Mouse (Mus musculus) liver, embryonic 14.5 days (tissue): Measurements from ENCODE around the gene Dagla. TPM values are rescaled to one million over a fixed set of nuclear protein-coding genes. Genes with fewer than 3 reads are reported as not detected.

Experiments
- ATAC-seq: fragments of 200-750 bp; cut with Nextera tagmentation; 2 replicates; pipeline ENCODE4 v1.8.0; 2017; ENCODE audit warnings: moderate number of reproducible peaks, mild to moderate bottlenecking, moderate library complexity; ENCODE audit not compliant: insufficient read depth
- DNase-seq, 3 experiments: peaks; one replicate each; pipeline ENCODE4 v3.0.0-alpha.2; 2012 to 2013; ENCODE audit warnings: low read depth in 3 of 3, low spot score in 3 of 3
- H3K27ac ChIP-seq: fragments of 300-500 bp; sonication (generic); 2 replicates; pipeline ENCODE4 v1.5.1; 2014; ENCODE audit warnings: moderate library complexity, mild to moderate bottlenecking, control low read depth, inconsistent platforms
- H3K27me3 ChIP-seq: fragments of 300-500 bp; sonication (generic); 2 replicates; pipeline ENCODE4 v1.6.1; 2014; ENCODE audit warnings: mild to moderate bottlenecking, low read length, moderate library complexity; ENCODE audit not compliant: control insufficient read depth, insufficient read depth
- H3K36me3 ChIP-seq: fragments of 300-500 bp; sonication (generic); replicated peaks from 2 replicates; pipeline ENCODE4 v1.6.1; 2014; ENCODE audit warnings: low read depth; ENCODE audit not compliant: control insufficient read depth, insufficient read depth
- H3K4me1 ChIP-seq, 2 experiments: fragments of 200-500 bp in 1 of 2; fragments of 300-500 bp in 1 of 2; sonication (generic) in 1 of 2; replicated peaks; 2 replicates each; pipeline ENCODE4 v1.6.1; 2012 to 2014; ENCODE audit warnings: antibody characterized with exemption in 1 of 2, inconsistent platforms in 1 of 2, low read length in 1 of 2; ENCODE audit not compliant: control insufficient read depth in 2 of 2, insufficient read depth in 2 of 2
- H3K4me2 ChIP-seq: fragments of 300-500 bp; sonication (generic); 2 replicates; pipeline ENCODE4 v1.6.1; 2014; ENCODE audit warnings: low read depth, mild to moderate bottlenecking, control low read depth, moderate library complexity
- H3K4me3 ChIP-seq, 2 experiments: fragments of 200-500 bp in 1 of 2; fragments of 300-500 bp in 1 of 2; sonication (generic) in 1 of 2; 2 replicates each; pipeline ENCODE4 v1.5.1; 2012 to 2014; ENCODE audit warnings: low read depth in 2 of 2, low read length in 2 of 2, mild to moderate bottlenecking in 2 of 2, control low read depth in 1 of 2, inconsistent platforms in 1 of 2, moderate library complexity in 1 of 2; ENCODE audit not compliant: insufficient read depth in 1 of 2
- H3K9ac ChIP-seq: fragments of 300-500 bp; sonication (generic); replicated peaks from 2 replicates; pipeline ENCODE4 v1.6.1; 2014; ENCODE audit warnings: mild to moderate bottlenecking, control low read depth, moderate library complexity
- H3K9me3 ChIP-seq: fragments of 300-500 bp; sonication (generic); 2 replicates; pipeline ENCODE4 v1.6.1; 2016; ENCODE audit warnings: low read length, mixed read lengths; ENCODE audit not compliant: control insufficient read depth
- CTCF ChIP-seq: IDR thresholded peaks from 2 replicates; pipeline ENCODE4 v1.5.1; 2016; ENCODE audit warnings: antibody characterized with exemption, low read depth, control low read depth
- EP300 ChIP-seq: IDR thresholded peaks from 2 replicates; pipeline ENCODE4 v1.6.1; 2016; ENCODE audit warnings: antibody characterized with exemption, low read depth
- WGBS: fragments of 180-500 bp; shearing (Covaris S2); extraction: QIAGEN DNeasy Blood & Tissue Kit; methylation state at CpG from one replicate; pipeline ENCODE4 v1.1.7; 2014; ENCODE audit not compliant: insufficient replicate concordance; 5-methylcytosine and 5-hydroxymethylcytosine counted together
- polyA plus RNA-seq, 2 experiments: library from polyadenylated mRNA; depleted of rRNA in 1 of 2; stranded (reverse) in 1 of 2; unstranded in 1 of 2; fragments of >200 nt; fragmentation: Nextera tagmentation in 1 of 2; extraction: Ambion mirVana in 1 of 2; gene quantifications; 2 replicates each; pipeline versions ENCODE4 v1.2.1 to v1.2.3; 2012 to 2014

The Dagla gene
- 0.30 and 0.32 TPM in 2 replicates for polyA plus RNA-seq (2012; rRNA removed)
- polyA plus RNA-seq (2014; fragmentation: Nextera tagmentation; extraction: Ambion mirVana) = 0.09 and 0.19 TPM in 2 replicates

DNA sequence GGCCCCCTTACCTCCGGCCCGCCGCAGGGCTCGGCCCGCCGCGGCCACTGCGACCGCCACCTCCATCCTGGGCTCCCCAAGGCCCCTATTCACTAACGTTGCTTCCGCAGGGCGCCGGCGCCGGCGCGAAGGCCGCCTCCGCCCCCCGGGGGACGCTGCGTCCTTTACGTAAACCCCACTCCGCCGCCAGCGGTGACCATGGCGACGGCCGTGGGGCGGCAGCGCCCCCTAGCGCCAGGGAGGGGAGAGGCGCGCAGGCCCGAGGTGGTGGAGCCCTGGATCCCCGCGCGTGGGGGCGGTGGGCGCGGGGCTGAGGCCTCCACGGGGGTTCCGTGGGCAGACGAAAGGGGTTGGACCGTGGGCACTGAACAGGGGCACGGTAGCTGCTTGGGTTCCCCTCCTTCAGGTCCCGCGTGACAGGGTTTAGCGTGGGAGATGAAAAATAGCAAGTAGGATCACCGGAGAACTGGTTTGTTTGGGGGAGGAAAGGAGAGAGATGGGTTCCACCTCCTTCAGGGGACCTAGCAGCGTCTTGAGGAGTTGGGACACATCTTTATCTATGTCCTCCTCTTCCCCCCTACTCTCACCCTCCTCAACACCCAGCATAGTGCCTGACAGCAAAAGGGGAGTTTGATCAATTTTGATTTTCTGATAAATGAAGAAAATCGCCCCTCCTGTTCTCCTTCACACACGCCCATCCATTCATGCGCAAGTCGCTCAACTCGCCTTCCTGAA lies at the start of gene Dagla:
Gene Dagla, minus strand, starts transcription at position 68 of the 735 bp plus-strand sequence.
- Histone ChIP-seq H3K4me2 (peak within 1 kb of the TSS; percentile 55), H3K27me3 (peaks cover 7% of the 10 kb centered on the region)
- WGBS = 7% methylated on average over 56 of the region's 56 CpGs

DNA sequence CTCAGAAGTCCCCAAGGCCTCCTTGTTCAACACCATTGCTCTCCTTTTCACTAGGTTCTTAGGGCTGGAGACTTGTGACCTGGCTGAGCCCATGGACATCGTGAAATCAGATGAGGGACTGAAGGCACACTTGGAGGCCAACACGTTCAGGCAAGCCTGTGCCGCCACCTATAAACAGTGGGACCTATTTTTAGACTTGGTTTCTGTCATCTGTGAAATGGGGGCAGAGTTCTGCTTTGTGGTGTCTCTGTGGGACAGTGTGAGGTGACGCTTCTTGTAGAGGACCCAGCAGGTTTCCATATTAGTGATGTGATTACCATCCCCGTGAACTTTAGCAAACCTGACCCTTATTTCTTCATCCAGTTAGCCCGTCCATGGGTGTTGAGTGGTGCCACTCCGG lies 47.5 kb upstream of the Dagla start:
- no peak overlapping the region for H3K27ac ChIP-seq
- no peak overlapping the region for H3K4me3 ChIP-seq
- no peaks in the 10 kb centered on the region for H3K27me3 ChIP-seq
- H3K9ac ChIP-seq = no peak overlapping the region
- DNase-seq = no peak
- no peaks in the 10 kb centered on the region for H3K36me3 ChIP-seq
- ATAC-seq = no peak
- 63% methylated on average over 7 of the region's 7 CpGs for WGBS
- no peaks in the 10 kb centered on the region for H3K9me3 ChIP-seq
- TF ChIP-seq EP300 (no peak), CTCF (no peak)
- no peak overlapping the region for H3K4me2 ChIP-seq
- no peaks in the 10 kb centered on the region for H3K4me1 ChIP-seq

More for the DNA sequence above, at the start of gene Dagla:
- Histone ChIP-seq H3K9ac (no peak within 1 kb of the TSS), H3K4me1 (peaks cover 0 to 7% of the 10 kb centered on the region in 2 experiments; a peak in 1 of 4 replicates), H3K9me3 (no peaks in the 10 kb centered on the region), H3K36me3 (no peaks in the 10 kb centered on the region), H3K27ac (no peak within 1 kb of the TSS), H3K4me3 (peak within 1 kb of the TSS; percentile 39 to 54)
- TF ChIP-seq EP300 (no peak), CTCF (peak; percentile 76)
- DNase-seq (no peak), ATAC-seq (peak; percentile 43; the same call in 1 of the 2 replicates)

DNA sequence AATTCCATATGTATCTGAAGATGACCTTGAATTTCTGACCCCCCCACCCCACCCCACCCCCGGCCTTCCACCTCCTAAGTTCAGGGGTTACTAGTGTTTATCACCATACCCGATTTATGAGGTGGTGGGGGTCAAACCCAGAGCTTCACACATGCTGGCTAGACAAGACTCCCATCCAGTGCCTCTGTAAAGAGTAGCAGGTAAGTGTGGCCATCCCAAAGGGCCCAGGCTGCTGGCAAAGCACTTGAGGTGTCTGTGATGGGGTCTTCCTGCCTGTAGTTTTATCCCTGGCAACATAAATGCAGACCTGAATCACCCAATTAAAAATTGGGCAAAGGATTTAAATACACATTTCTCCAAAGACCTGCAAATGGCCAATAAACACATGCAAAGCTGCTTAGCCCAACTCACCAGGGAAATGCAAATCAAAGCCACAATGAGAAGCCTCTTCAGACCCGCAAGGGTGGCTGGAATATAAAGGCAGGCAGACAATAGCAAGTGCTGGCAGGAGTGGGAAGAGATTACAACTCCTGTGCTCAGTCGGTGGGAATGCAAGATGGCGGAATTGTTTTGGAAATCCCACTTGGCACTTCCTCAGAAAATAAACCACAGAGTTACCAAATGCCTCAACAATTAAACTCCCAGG lies 43.1 kb upstream of the Dagla start:
- Histone ChIP-seq H3K9ac (no peak overlapping the region), H3K4me1 (no peaks in the 10 kb centered on the region), H3K4me2 (no peak overlapping the region), H3K27ac (no peak overlapping the region), H3K4me3 (no peak overlapping the region), H3K9me3 (no peaks in the 10 kb centered on the region), H3K27me3 (no peaks in the 10 kb centered on the region), H3K36me3 (no peaks in the 10 kb centered on the region)
- DNase-seq = no peak
- 52% methylated on average over 5 of the region's 5 CpGs for WGBS
- ATAC-seq = no peak
- TF ChIP-seq EP300 = no peak
- TF ChIP-seq CTCF = no peak

DNA sequence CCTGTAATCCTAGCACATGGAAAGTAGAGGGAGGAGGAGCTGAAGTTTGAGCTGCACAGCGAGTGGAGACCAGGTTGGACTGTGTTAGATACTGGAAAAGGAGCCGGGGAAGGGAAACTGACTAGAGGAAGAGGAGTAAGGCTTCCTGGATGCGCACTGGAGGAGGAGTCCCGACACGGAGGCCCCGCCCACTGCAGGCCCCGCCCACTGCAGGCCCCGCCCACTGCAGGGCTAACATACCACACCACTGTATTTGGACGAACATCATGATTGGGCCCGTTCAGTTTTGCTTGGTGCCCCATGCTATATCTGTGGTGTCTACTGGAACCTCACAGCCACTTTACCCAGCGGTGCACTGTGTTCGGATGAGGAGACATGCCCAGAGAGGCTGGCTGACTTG lies 41.0 kb upstream of the Dagla start:
- no peak overlapping the region for H3K27ac ChIP-seq
- H3K9me3 ChIP-seq = no peaks in the 10 kb centered on the region
- H3K4me3 ChIP-seq = no peak overlapping the region
- 27% methylated on average over 12 of the region's 12 CpGs for WGBS
- no peaks in the 10 kb centered on the region for H3K36me3 ChIP-seq
- no peaks in the 10 kb centered on the region for H3K4me1 ChIP-seq
- DNase-seq (no peak), ATAC-seq (no peak)
- H3K9ac ChIP-seq = no peak overlapping the region
- TF ChIP-seq EP300 (no peak), CTCF (no peak)
- no peaks in the 10 kb centered on the region; the same call in 1 of the 2 replicates for H3K27me3 ChIP-seq
- H3K4me2 ChIP-seq = no peak overlapping the region

DNA sequence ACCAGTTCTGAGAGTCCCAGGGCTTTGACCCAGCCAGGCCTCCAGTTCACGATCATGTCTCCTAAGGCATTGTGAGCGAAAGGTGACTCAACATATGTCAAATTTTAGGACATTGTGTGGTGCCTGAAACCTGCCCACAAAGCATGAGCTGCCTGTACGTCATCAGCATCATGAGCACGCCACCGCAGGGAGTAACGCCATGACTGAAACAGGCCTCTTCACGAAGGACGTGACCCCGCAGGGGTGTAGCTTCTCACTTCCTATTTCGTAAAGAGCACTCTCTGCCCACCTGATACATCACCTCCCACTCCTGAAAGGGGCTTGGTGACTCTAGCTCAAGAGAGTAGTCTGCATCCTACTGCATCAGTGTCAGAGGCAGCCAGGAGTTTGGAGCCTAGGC lies 39.2 kb upstream of the Dagla start:
- Histone ChIP-seq H3K4me2 (no peak overlapping the region), H3K4me3 (no peak overlapping the region), H3K9ac (no peak overlapping the region), H3K36me3 (no peaks in the 10 kb centered on the region), H3K27me3 (no peaks in the 10 kb centered on the region; the same call in 1 of the 2 replicates), H3K9me3 (no peaks in the 10 kb centered on the region), H3K27ac (no peak overlapping the region), H3K4me1 (no peaks in the 10 kb centered on the region)
- 61% methylated on average over 10 of the region's 10 CpGs for WGBS
- TF ChIP-seq EP300 (no peak), CTCF (no peak)
- ATAC-seq = no peak
- no peak for DNase-seq
